Mouse (Mus musculus) liver, adult (tissue): ENCODE measurements at regions not wholly inside any gene's neighbourhood (a gene's known extent, or its start where the extent isn't known, plus 50 kb on each side); places are given as distances from the start of the nearest gene placed in this dataset.
A peak's percentile ranks its signal among the peaks of the same experiment; 100 is the strongest.

Source experiments
- GATA4 ChIP-seq: IDR thresholded peaks from 2 replicates; pipeline ENCODE4 v1.6.1; 2014; ENCODE audit warnings: mild to moderate bottlenecking, low read length; ENCODE audit not compliant: insufficient replicate concordance

GRCm38 (mm10) chrX:50590673-50591341, 162.5 kb upstream of the Olfr1324 start:
- TF ChIP-seq GATA4 = no peak

GRCm38 (mm10) chrX:50588892-50589291, 160.6 kb upstream of the Olfr1324 start:
- TF ChIP-seq GATA4 = peak; percentile 42; the same call in 1 of the 2 replicates

GRCm38 (mm10) chrX:50583741-50584580, 155.7 kb upstream of the Olfr1324 start:
- no peak for TF ChIP-seq GATA4

- TF ChIP-seq GATA4 = no peak
Measured at GRCm38 (mm10) chrX:50580200-50580599, 151.9 kb upstream of the Olfr1324 start.

- no peak for TF ChIP-seq GATA4
Measured at GRCm38 (mm10) chrX:50576824-50577223, 148.5 kb upstream of the Olfr1324 start.

- no peak for TF ChIP-seq GATA4
Measured at GRCm38 (mm10) chrX:50569087-50569486, 140.8 kb upstream of the Olfr1324 start.

- no peak for TF ChIP-seq GATA4
Measured at GRCm38 (mm10) chrX:50566345-50566744, 138.0 kb upstream of the Olfr1324 start.

- TF ChIP-seq GATA4 = no peak
Measured at GRCm38 (mm10) chrX:50560915-50561314, 132.6 kb upstream of the Olfr1324 start.

GRCm38 (mm10) chrX:50550297-50550696, 122.0 kb upstream of the Olfr1324 start:
- no peak for TF ChIP-seq GATA4

- TF ChIP-seq GATA4 = no peak
Measured at GRCm38 (mm10) chrX:50549713-50550112, 121.4 kb upstream of the Olfr1324 start.

GRCm38 (mm10) chrX:50537122-50537784, 109.0 kb upstream of the Olfr1324 start:
- TF ChIP-seq GATA4 = no peak

GRCm38 (mm10) chrX:50504047-50504446, 75.7 kb upstream of the Olfr1324 start:
- no peak for TF ChIP-seq GATA4

GRCm38 (mm10) chrX:50501181-50501580, 72.9 kb upstream of the Olfr1324 start:
- TF ChIP-seq GATA4 = no peak
